Mouse (Mus musculus): ENCODE data around the gene Akap8.

Gene Akap8

GRCm38 (mm10) chr17:32348406-32348805 is 27.4 kb upstream of the Akap8 start:
- no peak for DNase-seq

DNA sequence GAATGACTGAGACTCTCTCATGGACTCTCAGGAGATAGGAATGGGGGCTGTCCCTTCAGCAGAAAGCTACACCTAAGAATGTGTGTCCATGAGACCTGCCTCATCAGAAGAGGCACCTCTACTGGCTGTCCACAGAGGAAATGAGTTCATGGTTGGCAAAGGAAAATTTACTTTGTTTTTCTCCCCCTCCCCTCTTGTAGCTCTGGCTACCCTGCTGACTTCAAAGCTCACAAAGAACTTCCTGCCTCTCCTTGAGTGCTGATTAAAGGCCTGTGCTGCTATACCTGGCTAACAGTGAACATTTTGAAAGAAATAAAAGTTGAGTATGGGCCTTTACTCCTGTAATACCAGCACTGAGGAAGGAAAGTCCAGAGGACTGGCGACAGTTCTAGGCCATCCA is 20.1 kb upstream of the Akap8 start:
- no peak for DNase-seq

- no peak for DNase-seq
These were observed 19.1 kb upstream of the Akap8 start for GRCm38 (mm10) chr17:32340110-32340509.

- no peak for DNase-seq
These were observed 14.8 kb upstream of the Akap8 start for GRCm38 (mm10) chr17:32335869-32336268.

DNA sequence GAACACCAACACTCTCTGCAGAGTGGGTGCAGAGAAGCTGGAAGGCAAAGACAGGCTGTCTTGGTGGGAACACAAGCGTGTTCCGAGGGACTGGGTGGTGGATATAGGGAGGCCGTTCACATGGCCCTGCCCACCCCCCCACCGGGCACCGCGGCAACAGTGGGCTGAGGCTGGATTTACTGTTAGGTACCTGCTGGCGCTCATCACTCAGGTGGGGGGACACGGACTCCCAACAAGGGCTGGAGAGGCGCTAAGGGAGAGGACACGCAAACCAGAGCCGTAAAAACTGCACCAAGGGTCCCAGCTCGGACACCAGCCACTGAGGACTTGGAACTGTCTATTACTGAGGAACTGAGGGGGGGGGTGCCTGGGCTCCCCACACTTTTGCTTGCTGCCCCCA is 13.9 kb upstream of the Akap8 start:
- DNase-seq, result no peak

DNA sequence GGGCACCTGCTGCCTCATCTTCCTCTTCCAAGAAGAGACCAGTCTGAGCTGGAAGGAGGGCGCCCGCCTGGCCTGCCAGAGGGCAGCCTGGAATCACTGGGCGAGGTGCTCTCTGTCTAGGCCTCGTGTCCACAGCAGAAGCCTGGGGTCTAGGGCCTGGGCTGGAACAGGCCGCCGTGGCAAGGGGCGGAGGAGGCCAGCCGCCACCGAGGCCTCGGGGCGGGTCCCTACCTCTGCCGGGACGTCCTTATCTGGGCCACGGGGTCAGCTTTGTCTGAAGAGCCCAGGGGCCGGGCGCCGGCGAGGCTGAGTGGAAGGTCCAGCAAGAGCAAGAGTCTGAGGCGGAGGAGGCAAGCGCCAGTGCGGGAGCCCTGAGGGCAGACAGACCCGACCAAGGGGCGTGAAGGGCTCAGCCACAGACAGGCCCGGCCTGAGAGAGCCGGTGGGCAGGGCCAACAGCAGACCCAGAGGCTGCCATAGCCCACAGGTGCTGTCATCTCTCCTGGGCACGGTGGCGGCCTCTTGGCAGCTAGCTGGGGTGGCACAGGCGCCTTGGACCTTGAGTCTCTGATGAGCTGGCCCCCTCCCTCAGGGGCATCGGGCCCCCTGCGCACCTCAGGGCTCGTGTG is 12.8 kb upstream of the Akap8 start:
- DNase-seq, result no peak

DNA sequence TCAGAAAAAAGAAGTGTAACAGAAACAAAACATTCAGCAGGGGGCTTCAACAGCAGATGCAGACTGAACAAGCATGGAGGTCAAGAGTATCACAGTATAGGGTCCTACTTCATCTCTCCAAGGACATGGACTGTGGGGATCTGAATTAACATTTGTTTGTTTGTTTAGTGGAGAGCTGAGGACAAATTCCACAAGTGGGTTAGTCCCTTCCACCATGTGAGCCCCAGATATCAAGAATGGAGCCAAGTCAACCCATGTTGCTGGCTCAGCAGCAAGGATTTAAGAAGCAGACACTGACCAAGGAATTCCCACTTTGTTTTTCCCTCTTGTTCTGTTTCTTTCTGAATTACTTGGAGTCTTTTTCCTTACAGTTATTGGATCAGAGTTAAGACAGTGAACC is 6.5 kb upstream of the Akap8 start:
- no peak for DNase-seq

DNA sequence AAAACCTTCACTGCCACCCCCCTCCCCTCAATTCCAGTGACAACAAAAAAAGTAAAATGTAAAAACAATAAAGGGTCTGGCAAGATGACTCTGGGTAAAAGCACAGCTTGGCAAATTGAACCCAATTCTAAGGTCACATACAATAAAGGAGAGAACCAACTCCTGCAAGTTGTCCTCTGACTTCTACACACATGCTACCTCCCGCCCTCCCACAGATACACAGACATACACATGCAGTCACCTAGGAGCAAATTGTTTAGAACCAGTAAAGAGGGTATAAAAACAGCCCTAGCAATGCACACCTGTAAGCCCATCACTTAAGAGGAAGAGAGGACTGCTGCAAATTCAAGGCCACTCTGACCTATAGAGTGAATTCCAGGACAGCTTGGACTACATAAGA is 1.8 kb upstream of the Akap8 start:
- DNase-seq, result no peak

DNA sequence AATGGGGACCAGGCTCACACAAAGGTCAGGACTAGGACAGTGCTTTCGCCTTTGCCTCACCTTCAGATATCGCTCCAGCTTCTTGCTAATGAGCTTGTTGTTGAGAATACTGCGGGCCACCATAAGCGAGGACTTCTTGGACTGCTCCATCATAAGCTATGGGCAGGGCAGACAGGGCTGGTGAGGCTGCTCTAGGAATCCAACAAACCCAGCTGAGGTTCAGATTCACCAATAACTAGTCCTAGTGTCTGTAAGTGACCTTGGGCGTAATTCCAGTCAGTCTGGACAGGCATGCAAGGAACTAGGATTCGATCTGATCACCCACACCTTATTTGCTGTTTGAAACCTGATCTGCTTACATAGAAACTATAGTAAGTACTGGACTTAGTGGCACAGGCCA is 798 bp upstream of the Akap8 start:
- no peak for DNase-seq

DNA sequence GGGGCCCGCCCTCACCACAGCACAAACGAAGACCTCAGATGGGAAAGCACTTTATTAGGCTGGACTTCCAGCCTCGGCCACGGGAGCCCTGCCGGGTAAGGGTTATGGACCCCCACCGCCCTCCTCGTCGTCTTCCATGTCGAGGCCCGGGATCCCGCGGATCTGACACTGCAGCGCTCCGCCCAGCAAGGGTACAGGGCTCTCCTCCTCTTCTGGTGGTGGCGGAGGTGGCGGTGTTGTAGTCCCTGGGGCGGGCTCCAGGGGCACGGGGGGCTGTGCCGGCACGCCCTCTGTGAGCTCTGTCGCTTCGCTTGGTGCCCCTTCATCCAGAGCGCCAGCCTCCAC is 324 bp upstream of the Akap8 start:
- DNase-seq, result no peak

- no peak for DNase-seq
These were observed 1.1 kb downstream of the Akap8 start for GRCm38 (mm10) chr17:32319950-32320349.

DNA sequence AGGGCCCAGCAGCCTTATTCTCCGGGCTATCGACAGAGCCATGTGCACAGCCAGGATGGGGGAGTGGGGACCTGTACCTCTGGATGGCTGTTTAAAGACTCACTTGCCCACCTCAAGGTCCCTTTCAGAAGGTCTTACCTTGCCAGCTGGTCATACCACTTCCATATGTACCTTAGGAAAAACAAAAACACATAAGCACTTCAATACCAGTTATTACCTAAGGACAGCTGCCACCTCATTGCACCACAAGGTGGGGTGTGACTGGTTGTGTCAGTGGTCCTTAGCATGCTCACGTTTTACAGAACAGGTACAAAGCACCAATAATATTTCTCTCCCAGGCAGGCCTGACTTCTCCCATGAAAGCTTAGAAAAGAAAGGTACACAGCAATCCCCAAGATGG is 3.3 kb downstream of the Akap8 start:
- DNase-seq, result no peak

GRCm38 (mm10) chr17:32317032-32317431 is 4.0 kb downstream of the Akap8 start:
- DNase-seq, result no peak

DNA sequence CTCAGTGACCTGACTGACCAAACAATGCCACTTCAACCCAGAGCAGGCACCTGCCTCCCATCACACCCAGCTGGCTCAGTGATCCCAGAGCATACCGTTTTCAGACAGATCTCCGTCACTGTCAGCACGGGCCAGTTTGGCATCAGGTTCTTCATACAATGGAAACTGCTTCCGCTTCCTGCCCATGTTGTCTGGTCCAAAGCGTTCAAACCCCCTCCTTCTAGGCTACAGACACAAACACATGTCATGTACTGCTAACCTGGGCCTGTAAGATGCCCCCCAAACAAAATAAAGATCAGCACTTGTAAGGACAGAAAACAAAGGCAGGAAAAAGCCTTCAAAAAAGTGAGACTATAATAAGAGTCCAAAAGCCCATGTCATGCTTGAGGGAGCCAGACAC is 5.5 kb downstream of the Akap8 start:
- DNase-seq, result no peak

- DNase-seq, result no peak
These were observed 7.1 kb downstream of the Akap8 start for GRCm38 (mm10) chr17:32313892-32314291.

GRCm38 (mm10) chr17:32312801-32313200 is 8.2 kb downstream of the Akap8 start:
- DNase-seq, result no peak

GRCm38 (mm10) chr17:32307963-32308362 is 13.1 kb downstream of the Akap8 start:
- DNase-seq, result no peak

- no peak for DNase-seq
These were observed 22.9 kb downstream of the Akap8 start for GRCm38 (mm10) chr17:32298125-32298524.

GRCm38 (mm10) chr17:32295901-32296300 is 25.1 kb downstream of the Akap8 start:
- no peak for DNase-seq

GRCm38 (mm10) chr17:32295160-32295559 is 25.9 kb downstream of the Akap8 start:
- DNase-seq, result no peak

- DNase-seq, result no peak
These were observed 35.8 kb downstream of the Akap8 start for GRCm38 (mm10) chr17:32285138-32285670.

DNA sequence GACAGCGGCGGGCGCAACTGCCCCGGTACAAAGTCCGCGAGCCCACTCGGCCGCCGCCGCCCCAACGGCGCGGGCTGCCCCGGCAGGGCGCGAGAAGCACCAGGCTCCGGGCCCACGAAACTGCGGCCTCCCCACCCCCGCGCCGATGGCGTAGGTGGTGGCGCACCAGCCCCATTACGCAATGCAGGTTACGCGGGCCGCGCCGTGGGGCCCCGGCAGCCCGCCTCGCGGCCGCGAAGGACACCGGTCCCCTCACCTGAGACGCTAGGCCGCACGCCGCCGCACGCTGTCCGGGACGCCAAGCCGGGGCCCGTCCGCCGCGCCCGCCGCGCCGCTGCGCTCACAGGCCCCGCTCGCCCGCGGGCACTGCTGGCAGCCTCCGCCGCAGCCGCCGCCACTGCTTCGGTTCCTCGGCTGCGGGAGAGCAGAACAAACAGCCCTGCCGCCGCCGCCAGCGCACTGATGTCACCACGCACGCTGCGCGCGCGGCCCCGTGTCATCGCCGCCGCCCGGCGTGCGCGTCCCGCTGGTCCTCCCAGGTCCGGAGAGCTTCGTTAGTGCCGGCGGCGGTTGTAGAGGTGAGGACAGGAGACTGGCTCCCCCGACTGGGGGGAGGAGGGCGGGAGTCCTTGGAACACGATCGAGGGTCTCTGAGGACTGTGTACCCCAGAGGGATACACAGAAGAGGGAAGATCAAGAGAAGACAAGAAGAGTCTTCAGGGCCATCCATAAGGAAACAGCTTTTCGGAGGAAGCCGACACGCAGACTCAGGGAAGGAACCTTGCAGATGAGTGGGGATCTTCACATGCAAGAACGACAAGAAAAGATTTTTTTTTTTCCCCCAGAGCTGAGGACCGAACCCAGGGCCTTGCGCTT is 36.5 kb downstream of the Akap8 start, which contains the start of gene Brd4:
Brd4 (minus strand) TSS at position 461 of the 876 bp plus-strand sequence.
- DNase-seq, result peak; percentile 93

DNA sequence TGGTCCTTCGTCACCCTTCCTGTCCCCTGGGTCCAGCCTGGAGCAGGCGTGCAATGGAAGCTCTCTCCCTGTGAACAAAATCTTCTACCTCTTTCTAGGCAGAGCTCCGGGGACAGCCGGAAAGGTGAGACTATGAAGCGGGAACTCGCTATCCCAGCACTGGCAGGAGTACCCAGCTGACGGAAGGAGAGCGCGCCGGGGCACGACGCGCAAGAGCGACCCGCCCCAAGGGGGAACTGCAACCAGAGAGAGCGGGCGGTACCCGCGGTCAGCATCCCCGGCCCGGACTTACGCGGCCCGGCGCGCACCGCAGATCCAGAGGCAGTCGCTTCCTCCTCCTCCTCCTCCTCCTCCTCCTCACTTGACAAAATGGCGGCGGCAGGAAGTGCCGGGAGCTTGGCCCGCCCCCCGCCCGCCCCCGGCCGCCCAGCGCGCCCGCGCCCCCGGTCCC is 37.2 kb downstream of the Akap8 start:
- peak; percentile 69 for DNase-seq

DNA sequence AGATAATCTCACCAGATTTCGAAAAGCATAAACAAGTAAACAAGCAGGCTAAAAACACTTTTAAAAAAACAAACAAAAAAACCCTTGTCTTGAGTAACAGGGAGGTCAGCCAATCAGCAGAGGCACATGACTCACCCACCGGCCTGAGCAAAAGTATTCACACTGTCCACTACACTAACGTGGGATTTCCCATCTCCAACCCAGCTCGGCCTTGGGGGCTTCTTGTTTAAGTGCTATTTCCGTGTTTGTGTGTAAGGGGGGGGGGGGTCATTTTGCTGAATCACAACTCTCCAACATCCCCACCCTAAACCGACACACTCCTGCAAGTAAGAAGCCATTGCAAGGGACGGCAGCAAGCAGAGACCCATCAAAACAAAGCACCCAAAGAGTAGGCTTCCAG is 37.7 kb downstream of the Akap8 start:
- DNase-seq, result no peak

Measured in thymus, postnatal 25 days (tissue).